8 mouse cellular contexts compared by ENCODE assay signal in genomic region chr7:28981651-28982273, GRCm38 (mm10). TPM values are rescaled to one million over a fixed set of nuclear protein-coding genes. Genes with fewer than 3 reads are reported as not detected.
DNase-seq lines count a peak whose midpoint lies in the region; ATAC-seq lines count a peak whose summit lies in the region.

Eif3k (minus strand) TSS chr7:28981864.
Map4k1 (plus strand) TSS chr7:28982050.

- H3K4me3 ChIP-seq in hindbrain, embryonic 12.5 days, result peak within 1 kb of the TSS; percentile 77

- under 1% methylated on average over 36 of the region's 36 CpGs for WGBS in hindbrain, embryonic 12.5 days

- peak within 1 kb of the TSS; percentile 68; the same call in 1 of the 2 replicates for H3K27ac ChIP-seq in hindbrain, embryonic 12.5 days

- ATAC-seq in hindbrain, embryonic 12.5 days (ENCODE audit: low FRiP score), result peak; percentile 95

- H3K9ac ChIP-seq in hindbrain, embryonic 12.5 days, result peak within 1 kb of the TSS; percentile 78

- peaks cover 28% of the 10 kb centered on the region for H3K36me3 ChIP-seq in hindbrain, embryonic 12.5 days

- H3K9me3 ChIP-seq in hindbrain, embryonic 12.5 days (replicated peaks), result no peaks in the 10 kb centered on the region

- peaks cover 14% of the 10 kb centered on the region for H3K4me1 ChIP-seq in hindbrain, embryonic 12.5 days

- H3K27me3 ChIP-seq in hindbrain, embryonic 12.5 days, result no peaks in the 10 kb centered on the region

- peak within 1 kb of the TSS; percentile 97 for H3K4me2 ChIP-seq in hindbrain, embryonic 12.5 days (replicated peaks)

- peak; percentile 100 for DNase-seq in NIH3T3 (ENCODE audit: low read depth)
- DNase-seq in cerebellum, postnatal 10 days, result peak; percentile 96 to 98
- peak; percentile 97 for DNase-seq in frontal cortex, postnatal 10 days (ENCODE audit: low spot score in 2 of 2)
- DNase-seq in layer of hippocampus, postnatal 14 days (ENCODE audit: low spot score in 2 of 2), result peak; percentile 95 to 99
- DNase-seq in lung, postnatal 14 days, result peak; percentile 98
- peak; percentile 98 for DNase-seq in retina, adult 2 months (ENCODE audit: low read depth, low spot score)
- DNase-seq in thymus, postnatal 36 days, result peak; percentile 93 to 97

RNA-seq across cellular contexts. Expression of gene Eif3k, which starts in this region (rescaled TPM):
- 298 and 331 TPM in 2 replicates for polyA plus RNA-seq in hindbrain, embryonic 12.5 days (2016; fragmentation: Nextera tagmentation; extraction: Ambion mirVana)
- 100 to 1,000 TPM; 159 to 164 TPM for total RNA-seq in layer of hippocampus, postnatal 14 days (2021)

RNA-seq across cellular contexts. Expression of gene Map4k1, which starts in this region (rescaled TPM):
- 4.9 and 5.4 TPM in 2 replicates for polyA plus RNA-seq in hindbrain, embryonic 12.5 days (2016; fragmentation: Nextera tagmentation; extraction: Ambion mirVana)
- 1 to 10 TPM; 2.7 to 4.1 TPM for total RNA-seq in layer of hippocampus, postnatal 14 days (2021)

Comparison
In these comparisons a context has a peak if more than half of its experiments do, and no peak if none do; other contexts are left out.
1. Peak in every context shown above with its lines: DNase-seq, ATAC-seq, H3K4me3 ChIP-seq and H3K27ac ChIP-seq.